Mouse (Mus musculus) embryonic facial prominence, embryonic 15.5 days (tissue): ENCODE data around the gene Dnah5. TPM values are rescaled to one million over a fixed set of nuclear protein-coding genes. Genes with fewer than 3 reads are reported as not detected.

Experiments
- ATAC-seq: fragments of 200-750 bp; cut with Nextera tagmentation; 2 replicates; pipeline ENCODE4 v1.8.0; 2017; ENCODE audit warnings: low read depth, moderate TSS enrichment; ENCODE audit not compliant: insufficient number of reproducible peaks, low FRiP score, low TSS enrichment
- H3K27ac ChIP-seq: fragments of 300-500 bp; sonication (generic); replicated peaks from 2 replicates; pipeline ENCODE4 v1.5.1; 2015; ENCODE audit warnings: mild to moderate bottlenecking, inconsistent platforms
- H3K27me3 ChIP-seq: fragments of 300-500 bp; sonication (generic); 2 replicates; pipeline ENCODE4 v1.6.1; 2015; ENCODE audit warnings: inconsistent platforms
- H3K36me3 ChIP-seq: fragments of 300-500 bp; sonication (generic); 2 replicates; pipeline ENCODE4 v1.6.1; 2015; ENCODE audit warnings: mild to moderate bottlenecking, inconsistent platforms
- H3K4me1 ChIP-seq: fragments of 300-500 bp; sonication (generic); 2 replicates; pipeline ENCODE4 v1.6.1; 2015; ENCODE audit warnings: inconsistent platforms
- H3K4me2 ChIP-seq: fragments of 300-500 bp; sonication (generic); replicated peaks from 2 replicates; pipeline ENCODE4 v1.6.1; 2015; ENCODE audit warnings: mild to moderate bottlenecking, inconsistent platforms
- H3K4me3 ChIP-seq: fragments of 300-500 bp; sonication (generic); replicated peaks from 2 replicates; pipeline ENCODE4 v1.5.1; 2015; ENCODE audit warnings: mild to moderate bottlenecking, inconsistent platforms
- H3K9ac ChIP-seq: fragments of 300-500 bp; sonication (generic); 2 replicates; pipeline ENCODE4 v1.6.1; 2015; ENCODE audit warnings: inconsistent platforms
- H3K9me3 ChIP-seq: fragments of 300-500 bp; sonication (generic); replicated peaks from 2 replicates; pipeline ENCODE4 v1.6.1; 2016; ENCODE audit warnings: inconsistent platforms
- WGBS: fragments of 180-500 bp; shearing (Covaris S2); methylation state at CpG from one replicate; pipeline ENCODE4 v1.1.7; 2015; 5-methylcytosine and 5-hydroxymethylcytosine counted together
- polyA plus RNA-seq: library from polyadenylated mRNA; unstranded; fragments of >200 nt; fragmentation: Nextera tagmentation; extraction: Ambion mirVana; gene quantifications from 2 replicates; pipeline ENCODE4 v1.2.1, GENCODE M21; 2015

Dnah5 gene
- polyA plus RNA-seq, 1 experiment from 2014 or later: 1.0 TPM

- Histone ChIP-seq H3K36me3 (no peaks in the 10 kb centered on the region), H3K4me3 (no peak overlapping the region), H3K4me2 (no peak overlapping the region), H3K9me3 (no peaks in the 10 kb centered on the region), H3K27ac (no peak overlapping the region), H3K4me1 (no peaks in the 10 kb centered on the region), H3K9ac (no peak overlapping the region), H3K27me3 (no peaks in the 10 kb centered on the region)
- WGBS: 49% methylated on average over 8 of the region's 8 CpGs
- ATAC-seq: no peak
Measured at GRCm38 (mm10) chr15:28307131-28307530, 103.6 kb downstream of the Dnah5 start.

GRCm38 (mm10) chr15:28307884-28308283, 104.3 kb downstream of the Dnah5 start:
- Histone ChIP-seq H3K27ac (no peak overlapping the region), H3K4me1 (no peaks in the 10 kb centered on the region), H3K9ac (no peak overlapping the region), H3K9me3 (no peaks in the 10 kb centered on the region), H3K4me2 (no peak overlapping the region), H3K36me3 (no peaks in the 10 kb centered on the region), H3K27me3 (no peaks in the 10 kb centered on the region), H3K4me3 (no peak overlapping the region)
- no peak for ATAC-seq
- WGBS: 76% methylated on average over 2 of the region's 2 CpGs

GRCm38 (mm10) chr15:28310516-28310915, 107.0 kb downstream of the Dnah5 start:
- Histone ChIP-seq H3K4me3 (no peak overlapping the region), H3K4me1 (no peaks in the 10 kb centered on the region), H3K9ac (no peak overlapping the region), H3K9me3 (no peaks in the 10 kb centered on the region), H3K27me3 (no peaks in the 10 kb centered on the region), H3K36me3 (no peaks in the 10 kb centered on the region), H3K4me2 (no peak overlapping the region), H3K27ac (no peak overlapping the region)
- no peak for ATAC-seq
- 79% methylated on average over 4 of the region's 4 CpGs for WGBS

- Histone ChIP-seq H3K36me3 (no peaks in the 10 kb centered on the region), H3K4me1 (no peaks in the 10 kb centered on the region), H3K4me2 (no peak overlapping the region), H3K4me3 (no peak overlapping the region), H3K9me3 (no peaks in the 10 kb centered on the region), H3K27ac (no peak overlapping the region), H3K9ac (no peak overlapping the region), H3K27me3 (no peaks in the 10 kb centered on the region)
- 66% methylated on average over 14 of the region's 14 CpGs for WGBS
- ATAC-seq: no peak
Measured at GRCm38 (mm10) chr15:28313451-28313850, 109.9 kb downstream of the Dnah5 start.

GRCm38 (mm10) chr15:28315812-28316528, 112.4 kb downstream of the Dnah5 start:
- H3K27ac ChIP-seq: no peak overlapping the region
- no peaks in the 10 kb centered on the region for H3K4me1 ChIP-seq
- H3K4me2 ChIP-seq: no peak overlapping the region
- no peaks in the 10 kb centered on the region for H3K36me3 ChIP-seq
- no peak overlapping the region for H3K9ac ChIP-seq
- WGBS: 26% methylated on average over 6 of the region's 6 CpGs
- ATAC-seq: no peak
- H3K27me3 ChIP-seq: no peaks in the 10 kb centered on the region
- no peaks in the 10 kb centered on the region for H3K9me3 ChIP-seq
- no peak overlapping the region for H3K4me3 ChIP-seq

GRCm38 (mm10) chr15:28322533-28322932, 119.0 kb downstream of the Dnah5 start:
- Histone ChIP-seq H3K4me3 (no peak overlapping the region), H3K27ac (no peak overlapping the region), H3K4me2 (no peak overlapping the region), H3K9ac (no peak overlapping the region), H3K4me1 (no peaks in the 10 kb centered on the region), H3K9me3 (no peaks in the 10 kb centered on the region), H3K36me3 (no peaks in the 10 kb centered on the region), H3K27me3 (no peaks in the 10 kb centered on the region)
- ATAC-seq: no peak
- WGBS: 87% methylated on average over 7 of the region's 7 CpGs

GRCm38 (mm10) chr15:28326985-28327384, 123.4 kb downstream of the Dnah5 start:
- Histone ChIP-seq H3K4me2 (no peak overlapping the region), H3K9me3 (no peaks in the 10 kb centered on the region), H3K27me3 (no peaks in the 10 kb centered on the region), H3K27ac (no peak overlapping the region), H3K9ac (no peak overlapping the region), H3K4me1 (no peaks in the 10 kb centered on the region), H3K36me3 (no peaks in the 10 kb centered on the region), H3K4me3 (no peak overlapping the region)
- 47% methylated on average over 7 of the region's 7 CpGs for WGBS
- no peak for ATAC-seq

GRCm38 (mm10) chr15:28327441-28327840, 123.9 kb downstream of the Dnah5 start:
- H3K9ac ChIP-seq: no peak overlapping the region
- no peak overlapping the region for H3K4me3 ChIP-seq
- H3K27ac ChIP-seq: no peak overlapping the region
- WGBS: 82% methylated on average over 9 of the region's 9 CpGs
- H3K9me3 ChIP-seq: no peaks in the 10 kb centered on the region
- ATAC-seq: no peak
- H3K27me3 ChIP-seq: no peaks in the 10 kb centered on the region
- H3K4me1 ChIP-seq: no peaks in the 10 kb centered on the region
- H3K36me3 ChIP-seq: no peaks in the 10 kb centered on the region
- no peak overlapping the region for H3K4me2 ChIP-seq

GRCm38 (mm10) chr15:28341151-28341550, 137.6 kb downstream of the Dnah5 start:
- 34% methylated on average over 4 of the region's 4 CpGs for WGBS
- Histone ChIP-seq H3K27me3 (no peaks in the 10 kb centered on the region), H3K9ac (no peak overlapping the region), H3K9me3 (no peaks in the 10 kb centered on the region), H3K4me2 (no peak overlapping the region), H3K27ac (no peak overlapping the region), H3K4me3 (no peak overlapping the region), H3K36me3 (no peaks in the 10 kb centered on the region), H3K4me1 (no peaks in the 10 kb centered on the region)
- ATAC-seq: no peak

- ATAC-seq: no peak
- Histone ChIP-seq H3K27me3 (no peaks in the 10 kb centered on the region), H3K4me3 (no peak overlapping the region), H3K36me3 (no peaks in the 10 kb centered on the region), H3K4me1 (no peaks in the 10 kb centered on the region), H3K9me3 (no peaks in the 10 kb centered on the region), H3K27ac (no peak overlapping the region), H3K9ac (no peak overlapping the region), H3K4me2 (no peak overlapping the region)
- 74% methylated on average over 11 of the region's 11 CpGs for WGBS
Measured at GRCm38 (mm10) chr15:28367561-28367960, 164.0 kb downstream of the Dnah5 start.

GRCm38 (mm10) chr15:28370431-28370830, 166.9 kb downstream of the Dnah5 start:
- H3K9me3 ChIP-seq: no peaks in the 10 kb centered on the region
- no peaks in the 10 kb centered on the region for H3K4me1 ChIP-seq
- H3K27me3 ChIP-seq: no peaks in the 10 kb centered on the region
- H3K4me3 ChIP-seq: no peak overlapping the region
- no peak for ATAC-seq
- H3K9ac ChIP-seq: no peak overlapping the region
- H3K27ac ChIP-seq: no peak overlapping the region
- 79% methylated on average over 6 of the region's 6 CpGs for WGBS
- H3K4me2 ChIP-seq: no peak overlapping the region
- H3K36me3 ChIP-seq: no peaks in the 10 kb centered on the region

- Histone ChIP-seq H3K4me1 (no peaks in the 10 kb centered on the region), H3K4me3 (no peak overlapping the region), H3K9ac (no peak overlapping the region), H3K4me2 (no peak overlapping the region), H3K27ac (no peak overlapping the region), H3K9me3 (no peaks in the 10 kb centered on the region), H3K27me3 (no peaks in the 10 kb centered on the region), H3K36me3 (no peaks in the 10 kb centered on the region)
- WGBS: 51% methylated on average over 2 of the region's 2 CpGs
- no peak for ATAC-seq
Measured at GRCm38 (mm10) chr15:28371506-28371905, 168.0 kb downstream of the Dnah5 start.
